Mouse (Mus musculus) myocyte (in vitro differentiated cells): ENCODE data around the gene Cd40lg. TPM values are rescaled to one million over a fixed set of nuclear protein-coding genes. Genes with fewer than 3 reads are reported as not detected.

Source experiments
- H3K27me3 ChIP-seq: one replicate; pipeline ENCODE4 v1.6.1; 2011; ENCODE audit not compliant: control insufficient read depth, insufficient read depth, insufficient read length
- H3K36me3 ChIP-seq: one replicate; pipeline ENCODE4 v1.6.1; 2011; ENCODE audit not compliant: control insufficient read depth, insufficient read depth
- H3K4me2 ChIP-seq: one replicate; pipeline ENCODE4 v1.6.1; 2011; ENCODE audit warnings: low read depth, control low read depth
- H3K4me3 ChIP-seq: one replicate; pipeline ENCODE4 v1.5.1; 2011; ENCODE audit warnings: mild to moderate bottlenecking, control low read depth, moderate library complexity
- H3K79me2 ChIP-seq: one replicate; pipeline ENCODE4 v1.6.1; 2011; ENCODE audit not compliant: control insufficient read depth, insufficient read depth
- H3ac ChIP-seq: one replicate; pipeline ENCODE4 v1.6.1; 2011; ENCODE audit not compliant: control insufficient read depth, insufficient read length
- CEBPB ChIP-seq: IDR thresholded peaks from 2 replicates; pipeline ENCODE4 v1.6.1; 2011; ENCODE audit warnings: mild to moderate bottlenecking, moderate library complexity; ENCODE audit not compliant: poor library complexity, insufficient read depth, severe bottlenecking
- E2F4 ChIP-seq: IDR thresholded peaks from one replicate; pipeline ENCODE4 v1.6.1; 2011; ENCODE audit warnings: mild to moderate bottlenecking, control low read depth, moderate library complexity; ENCODE audit not compliant: insufficient read depth
- MAX ChIP-seq: IDR thresholded peaks from one replicate; pipeline ENCODE4 v1.6.1; 2011; ENCODE audit warnings: low read depth, mild to moderate bottlenecking, control low read depth
- MYOD1 ChIP-seq, 3 experiments: IDR thresholded peaks; one replicate each; pipeline ENCODE4 v1.6.1; 2011; ENCODE audit warnings: control low read depth in 2 of 3, low read depth in 2 of 3, mild to moderate bottlenecking in 2 of 3, moderate library complexity in 1 of 3; ENCODE audit not compliant: insufficient read length in 2 of 3, control insufficient read depth in 1 of 3
- MYOG ChIP-seq, 3 experiments: IDR thresholded peaks; one replicate each; pipeline ENCODE4 v1.6.1; 2011; ENCODE audit warnings: control low read depth in 2 of 3, low read depth in 2 of 3, mild to moderate bottlenecking in 2 of 3; ENCODE audit not compliant: insufficient read length in 2 of 3, control insufficient read depth in 1 of 3, insufficient read depth in 1 of 3
- POLR2A ChIP-seq: IDR thresholded peaks from one replicate; pipeline ENCODE4 v1.6.1; 2011; ENCODE audit warnings: low read depth, mild to moderate bottlenecking, control low read depth, moderate library complexity; ENCODE audit not compliant: insufficient read length
- POLR2AphosphoS2 ChIP-seq: IDR thresholded peaks from one replicate; pipeline ENCODE4 v1.6.1; 2011; ENCODE audit warnings: low read depth, control low read depth; ENCODE audit not compliant: insufficient read length
- REST ChIP-seq: IDR thresholded peaks from one replicate; pipeline ENCODE4 v1.6.1; 2011; ENCODE audit warnings: mild to moderate bottlenecking, control low read depth, moderate library complexity; ENCODE audit not compliant: insufficient read depth, insufficient read length
- SRF ChIP-seq: IDR thresholded peaks from one replicate; pipeline ENCODE4 v1.6.1; 2011; ENCODE audit warnings: low read depth; ENCODE audit not compliant: control insufficient read depth, insufficient read length
- TCF12 ChIP-seq: IDR thresholded peaks from one replicate; pipeline ENCODE4 v1.6.1; 2011; ENCODE audit warnings: mild to moderate bottlenecking, control low read depth; ENCODE audit not compliant: poor library complexity, insufficient read depth, severe bottlenecking
- TCF3 ChIP-seq: IDR thresholded peaks from one replicate; pipeline ENCODE4 v1.6.1; 2011; ENCODE audit warnings: low read depth, control low read depth; ENCODE audit not compliant: insufficient read length
- USF1 ChIP-seq: IDR thresholded peaks from one replicate; pipeline ENCODE4 v1.6.1; 2011; ENCODE audit warnings: low read depth, mild to moderate bottlenecking, control low read depth, moderate library complexity
- polyA plus RNA-seq: library from polyadenylated mRNA; unstranded; fragments of >200 nt; fragmentation: generic; extraction: Trizol; gene quantifications from one replicate; pipeline ENCODE4 v1.2.1, GENCODE M21; 2012; ENCODE audit warnings: missing spikeins

Gene Cd40lg
- polyA plus RNA-seq, 1 experiment, result not detected

GRCm38 (mm10) chrX:57183359-57183758 is 28.6 kb upstream of the Cd40lg start:
- no peak overlapping the region for H3ac ChIP-seq
- H3K4me2 ChIP-seq, result no peak overlapping the region
- H3K36me3 ChIP-seq, result no peaks in the 10 kb centered on the region
- no peak overlapping the region for H3K4me3 ChIP-seq
- no peaks in the 10 kb centered on the region for H3K79me2 ChIP-seq
- no peaks in the 10 kb centered on the region for H3K27me3 ChIP-seq
- no peak for TF ChIP-seq E2F4
- TF ChIP-seq MYOD1 (IDR thresholded peaks at IDR 0.05; ENCODE audit: control insufficient read depth in 1 of 3, insufficient read length in 2 of 3, low read depth in 2 of 3), result no peak
- no peak for TF ChIP-seq TCF12
- no peak for TF ChIP-seq SRF
- TF ChIP-seq POLR2AphosphoS2, result no peak
- no peak for TF ChIP-seq MAX

DNA sequence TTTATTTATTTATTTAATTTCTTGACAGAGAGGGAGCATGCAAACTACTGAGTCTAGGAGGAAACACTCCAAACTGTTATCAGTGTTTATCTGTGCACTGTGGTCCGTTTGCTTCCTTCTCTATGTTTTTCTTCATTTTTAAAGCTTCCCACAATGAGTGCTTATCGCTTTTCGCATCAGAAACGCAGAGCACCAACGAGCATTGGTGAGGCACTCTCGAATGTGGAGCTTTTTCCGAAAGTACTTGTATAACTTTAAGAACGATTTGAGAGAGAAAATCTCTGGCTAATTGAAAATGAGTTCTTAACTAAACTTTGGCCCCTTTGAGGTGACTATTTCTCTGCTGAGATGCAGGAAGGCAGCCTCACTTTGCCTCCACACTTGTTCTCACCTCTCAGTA is 24.6 kb upstream of the Cd40lg start:
- no peaks in the 10 kb centered on the region for H3K27me3 ChIP-seq
- TF ChIP-seq E2F4 (no peak), POLR2AphosphoS2 (no peak), TCF3 (no peak), MAX (no peak), SRF (no peak), MYOG (IDR thresholded peaks at IDR 0.05; ENCODE audit: control insufficient read depth in 1 of 3, insufficient read depth in 1 of 3, insufficient read length in 2 of 3, low read depth in 2 of 3) (no peak), USF1 (no peak), TCF12 (no peak), CEBPB (no peak), MYOD1 (IDR thresholded peaks at IDR 0.05; ENCODE audit: control insufficient read depth in 1 of 3, insufficient read length in 2 of 3, low read depth in 2 of 3) (no peak), REST (no peak), POLR2A (no peak)
- no peak overlapping the region for H3K4me2 ChIP-seq
- no peak overlapping the region for H3ac ChIP-seq
- H3K4me3 ChIP-seq, result no peak overlapping the region
- no peaks in the 10 kb centered on the region for H3K79me2 ChIP-seq
- H3K36me3 ChIP-seq, result no peaks in the 10 kb centered on the region

GRCm38 (mm10) chrX:57189335-57189734 is 22.6 kb upstream of the Cd40lg start:
- Histone ChIP-seq H3K79me2 (no peaks in the 10 kb centered on the region), H3K36me3 (no peaks in the 10 kb centered on the region), H3K4me2 (no peak overlapping the region), H3K4me3 (no peak overlapping the region), H3K27me3 (no peaks in the 10 kb centered on the region), H3ac (no peak overlapping the region)
- no peak for TF ChIP-seq POLR2A
- no peak for TF ChIP-seq MYOD1 (IDR thresholded peaks at IDR 0.05; ENCODE audit: control insufficient read depth in 1 of 3, insufficient read length in 2 of 3, low read depth in 2 of 3)
- TF ChIP-seq TCF3, result no peak

GRCm38 (mm10) chrX:57196319-57196718 is 15.6 kb upstream of the Cd40lg start:
- Histone ChIP-seq H3K27me3 (no peaks in the 10 kb centered on the region), H3ac (no peak overlapping the region), H3K36me3 (no peaks in the 10 kb centered on the region), H3K4me2 (no peak overlapping the region), H3K79me2 (no peaks in the 10 kb centered on the region), H3K4me3 (no peak overlapping the region)
- no peak for TF ChIP-seq POLR2AphosphoS2
- no peak for TF ChIP-seq MYOD1 (IDR thresholded peaks at IDR 0.05; ENCODE audit: control insufficient read depth in 1 of 3, insufficient read length in 2 of 3, low read depth in 2 of 3)
- no peak for TF ChIP-seq POLR2A
- TF ChIP-seq CEBPB, result no peak
- TF ChIP-seq SRF, result no peak
- no peak for TF ChIP-seq REST
- no peak for TF ChIP-seq TCF12

- Histone ChIP-seq H3K36me3 (no peaks in the 10 kb centered on the region), H3K27me3 (no peaks in the 10 kb centered on the region), H3K4me3 (no peak overlapping the region), H3K4me2 (no peak overlapping the region), H3K79me2 (no peaks in the 10 kb centered on the region), H3ac (no peak overlapping the region)
- TF ChIP-seq USF1 (no peak), REST (no peak), SRF (no peak), MYOD1 (IDR thresholded peaks at IDR 0.05; ENCODE audit: control insufficient read depth in 1 of 3, insufficient read length in 2 of 3, low read depth in 2 of 3) (no peak), TCF3 (no peak), MAX (no peak), POLR2AphosphoS2 (no peak), CEBPB (no peak), POLR2A (no peak), TCF12 (no peak), MYOG (IDR thresholded peaks at IDR 0.05; ENCODE audit: control insufficient read depth in 1 of 3, insufficient read depth in 1 of 3, insufficient read length in 2 of 3, low read depth in 2 of 3) (no peak), E2F4 (no peak)
Measured at GRCm38 (mm10) chrX:57198036-57198435, 13.9 kb upstream of the Cd40lg start.
